Mouse (Mus musculus) limb, embryonic 13.5 days (tissue): ENCODE results near the gene Cib3. TPM values are rescaled to one million over a fixed set of nuclear protein-coding genes. Genes with fewer than 3 reads are reported as not detected.

ENCODE experiments used
- ATAC-seq: fragments of 200-750 bp; cut with Nextera tagmentation; 2 replicates; pipeline ENCODE4 v1.8.0; 2017; ENCODE audit warnings: low read depth, moderate number of reproducible peaks, moderate TSS enrichment; ENCODE audit not compliant: low FRiP score
- H3K27ac ChIP-seq: fragments of 300-500 bp; sonication (generic); 2 replicates; pipeline ENCODE4 v1.5.1; 2015; ENCODE audit warnings: inconsistent platforms, mild to moderate bottlenecking, moderate library complexity
- H3K27me3 ChIP-seq: fragments of 300-500 bp; sonication (generic); 2 replicates; pipeline ENCODE4 v1.6.1; 2015; ENCODE audit warnings: mild to moderate bottlenecking, inconsistent platforms
- H3K36me3 ChIP-seq: fragments of 300-500 bp; sonication (generic); 2 replicates; pipeline ENCODE4 v1.6.1; 2015; ENCODE audit warnings: inconsistent platforms, mild to moderate bottlenecking, moderate library complexity
- H3K4me1 ChIP-seq: fragments of 300-500 bp; sonication (generic); 2 replicates; pipeline ENCODE4 v1.6.1; 2015; ENCODE audit warnings: inconsistent platforms
- H3K4me2 ChIP-seq: fragments of 300-500 bp; sonication (generic); replicated peaks from 2 replicates; pipeline ENCODE4 v1.6.1; 2015; ENCODE audit warnings: inconsistent platforms, mild to moderate bottlenecking, moderate library complexity
- H3K4me3 ChIP-seq: fragments of 300-500 bp; sonication (generic); 2 replicates; pipeline ENCODE4 v1.5.1; 2015; ENCODE audit warnings: moderate library complexity, mild to moderate bottlenecking, inconsistent platforms
- H3K9ac ChIP-seq: fragments of 300-500 bp; sonication (generic); 2 replicates; pipeline ENCODE4 v1.6.1; 2015; ENCODE audit warnings: mild to moderate bottlenecking, inconsistent platforms
- H3K9me3 ChIP-seq: fragments of 300-500 bp; sonication (generic); 2 replicates; pipeline ENCODE4 v1.6.1; 2016; ENCODE audit warnings: inconsistent platforms
- WGBS: fragments of 180-500 bp; shearing (Covaris S2); methylation state at CpG from one replicate; pipeline ENCODE4 v1.1.7; 2015; 5-methylcytosine and 5-hydroxymethylcytosine counted together
- polyA plus RNA-seq: library from polyadenylated mRNA; unstranded; fragments of >200 nt; fragmentation: Nextera tagmentation; extraction: Ambion mirVana; gene quantifications from 2 replicates; pipeline ENCODE4 v1.2.1, GENCODE M21; 2015

Cib3 gene
- not detected in 2 replicates for polyA plus RNA-seq

DNA sequence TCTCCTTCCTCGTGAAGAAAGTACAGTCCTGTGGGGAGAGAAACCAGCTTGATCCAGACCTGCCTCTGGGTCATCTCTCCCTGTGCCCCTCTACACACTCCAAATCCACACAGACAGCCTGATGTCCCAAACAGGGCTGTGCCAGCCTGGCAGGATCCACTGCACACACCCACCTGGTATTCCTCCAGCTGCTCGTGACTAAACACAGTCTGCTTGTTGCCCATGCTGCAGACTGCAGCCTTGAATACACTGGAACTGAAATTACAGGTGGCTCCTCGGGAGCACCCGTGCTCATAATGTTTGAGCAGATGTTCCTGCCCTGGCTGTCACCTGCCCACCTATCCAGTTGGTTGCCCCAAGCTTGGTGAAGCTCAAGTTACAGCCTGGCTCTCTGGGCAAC, at the start of gene Cib3:
Cib3 (minus strand) TSS at position 87 of the 400 bp plus-strand sequence.
- no peaks in the 10 kb centered on the region for H3K27me3 ChIP-seq
- no peak within 1 kb of the TSS for H3K4me2 ChIP-seq
- H3K4me3 ChIP-seq = no peak within 1 kb of the TSS
- ATAC-seq = no peak
- H3K9me3 ChIP-seq = no peaks in the 10 kb centered on the region
- WGBS = 53% methylated on average over 4 of the region's 4 CpGs
- H3K4me1 ChIP-seq = no peaks in the 10 kb centered on the region
- H3K36me3 ChIP-seq = no peaks in the 10 kb centered on the region
- no peak within 1 kb of the TSS for H3K27ac ChIP-seq
- no peak within 1 kb of the TSS for H3K9ac ChIP-seq

DNA sequence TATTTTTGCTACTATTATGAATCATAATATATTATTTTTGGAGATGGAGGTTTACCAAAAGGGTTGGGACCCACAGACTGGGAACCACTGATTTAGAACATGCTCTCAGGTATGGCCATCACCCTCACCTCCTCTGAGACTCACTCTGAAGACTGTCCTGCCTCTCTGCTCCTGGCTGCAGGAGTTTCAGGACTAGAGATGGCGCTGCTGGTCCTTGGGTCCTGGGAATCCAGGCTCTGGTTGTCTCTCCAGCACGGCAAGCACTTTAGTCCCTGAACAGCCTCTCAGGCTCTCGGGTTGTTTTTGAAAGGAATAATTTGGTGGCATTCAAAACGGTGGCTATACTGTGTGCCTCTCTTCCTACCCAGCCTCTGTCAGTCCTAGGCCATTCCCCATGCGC, 49.2 kb upstream of the Cib3 start:
- Histone ChIP-seq H3K36me3 (peaks cover 2% of the 10 kb centered on the region), H3K4me2 (no peak overlapping the region), H3K9ac (no peak overlapping the region), H3K27me3 (no peaks in the 10 kb centered on the region), H3K4me3 (no peak overlapping the region), H3K9me3 (no peaks in the 10 kb centered on the region), H3K4me1 (peaks cover 5% of the 10 kb centered on the region; the same call in 1 of the 2 replicates), H3K27ac (no peak overlapping the region)
- ATAC-seq = no peak
- WGBS = 54% methylated on average over 5 of the region's 5 CpGs

DNA sequence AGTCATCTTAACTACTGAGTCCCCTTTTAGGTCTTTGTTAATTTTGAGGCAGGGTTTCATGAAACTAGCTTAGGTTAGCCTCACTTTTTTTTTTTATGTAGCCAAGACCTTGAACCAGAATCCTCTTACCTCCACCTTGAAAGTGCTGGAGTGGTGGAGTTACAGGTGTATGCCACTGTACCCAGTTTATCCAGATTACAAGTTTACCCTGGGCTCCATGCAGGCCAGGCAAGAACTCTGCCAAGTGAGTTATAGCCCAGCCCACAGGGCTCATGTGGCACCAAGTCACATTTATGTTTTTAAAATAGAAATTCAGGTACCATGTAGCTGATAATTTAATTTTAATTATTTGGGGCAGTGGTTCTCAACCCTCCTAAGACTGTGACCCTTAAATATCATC, 48.8 kb upstream of the Cib3 start:
- no peak overlapping the region for H3K4me3 ChIP-seq

DNA sequence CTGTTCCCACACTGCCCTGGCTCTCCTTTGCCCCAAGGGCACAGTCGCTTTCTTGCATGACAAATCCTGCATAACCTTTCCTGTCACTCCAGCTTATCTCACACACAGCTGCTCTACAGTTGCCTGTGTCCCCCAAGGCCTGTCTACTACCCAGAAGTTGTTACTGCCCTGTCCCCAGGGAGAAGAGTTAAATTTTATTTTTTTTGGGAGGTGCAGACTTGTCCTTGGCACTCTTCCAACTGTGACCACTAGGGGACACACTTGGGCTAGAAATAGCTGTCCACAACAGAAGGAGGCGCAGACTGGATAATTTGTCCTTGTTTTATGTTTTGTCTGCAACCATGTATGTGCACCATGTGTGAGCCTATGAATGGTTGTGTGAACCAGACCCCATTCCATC, 48.4 kb upstream of the Cib3 start:
- WGBS = 34% methylated on average over 2 of the region's 2 CpGs
- no peak overlapping the region for H3K4me3 ChIP-seq

More for the DNA sequence above, 48.8 kb upstream of the Cib3 start:
- no peak for ATAC-seq
- Histone ChIP-seq H3K4me2 (no peak overlapping the region), H3K9ac (no peak overlapping the region), H3K36me3 (peaks cover 4% of the 10 kb centered on the region), H3K27me3 (no peaks in the 10 kb centered on the region), H3K27ac (no peak overlapping the region), H3K9me3 (no peaks in the 10 kb centered on the region), H3K4me1 (peaks cover 5% of the 10 kb centered on the region; the same call in 1 of the 2 replicates)

DNA sequence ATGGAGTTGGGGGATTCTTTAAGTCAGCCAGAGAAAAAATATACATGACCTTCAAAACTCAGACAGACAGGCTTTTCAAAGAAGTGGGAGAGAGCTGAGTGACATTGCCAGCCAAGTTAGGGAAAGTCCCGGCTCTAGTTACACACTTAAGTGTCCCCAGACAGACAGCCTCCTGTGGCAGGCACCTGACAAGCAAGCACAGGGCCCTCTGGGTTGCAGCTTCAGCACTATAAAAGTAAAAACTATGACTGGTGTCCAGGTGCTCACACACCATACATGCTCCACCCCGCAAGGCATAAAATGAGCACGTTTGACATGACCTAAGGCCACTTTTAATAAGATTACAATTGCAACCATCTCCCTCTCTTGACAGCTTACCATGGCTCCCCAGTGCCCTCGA, 47.9 kb upstream of the Cib3 start:
- peaks cover 5% of the 10 kb centered on the region; the same call in 1 of the 2 replicates for H3K4me1 ChIP-seq
- no peak for ATAC-seq
- H3K36me3 ChIP-seq = peaks cover 8% of the 10 kb centered on the region
- H3K27ac ChIP-seq = no peak overlapping the region
- H3K4me3 ChIP-seq = no peak overlapping the region
- H3K9me3 ChIP-seq = no peaks in the 10 kb centered on the region
- no peak overlapping the region for H3K9ac ChIP-seq
- no peaks in the 10 kb centered on the region for H3K27me3 ChIP-seq
- H3K4me2 ChIP-seq = no peak overlapping the region
- WGBS = 43% methylated on average over 4 of the region's 4 CpGs

More for the DNA sequence above, 48.4 kb upstream of the Cib3 start:
- H3K4me1 ChIP-seq = peaks cover 5% of the 10 kb centered on the region; the same call in 1 of the 2 replicates
- no peak overlapping the region for H3K9ac ChIP-seq
- no peaks in the 10 kb centered on the region for H3K27me3 ChIP-seq
- no peak for ATAC-seq
- no peaks in the 10 kb centered on the region for H3K9me3 ChIP-seq
- H3K27ac ChIP-seq = no peak overlapping the region
- no peak overlapping the region for H3K4me2 ChIP-seq
- peaks cover 4% of the 10 kb centered on the region for H3K36me3 ChIP-seq

- H3K36me3 ChIP-seq = peaks cover 15% of the 10 kb centered on the region
- no peak overlapping the region for H3K4me3 ChIP-seq
- H3K9me3 ChIP-seq = no peaks in the 10 kb centered on the region
- ATAC-seq = no peak
- H3K4me2 ChIP-seq = no peak overlapping the region
- peaks cover 5% of the 10 kb centered on the region; the same call in 1 of the 2 replicates for H3K4me1 ChIP-seq
- no peaks in the 10 kb centered on the region for H3K27me3 ChIP-seq
- 83% methylated on average over 2 of the region's 2 CpGs for WGBS
- no peak overlapping the region for H3K27ac ChIP-seq
- no peak overlapping the region for H3K9ac ChIP-seq
These were observed 47.2 kb upstream of the Cib3 start for GRCm38 (mm10) chr8:72259862-72260261.

GRCm38 (mm10) chr8:72257902-72258238, 45.2 kb upstream of the Cib3 start:
- Histone ChIP-seq H3K4me2 (no peak overlapping the region), H3K9ac (no peak overlapping the region), H3K36me3 (peaks cover 33% of the 10 kb centered on the region), H3K4me1 (peaks cover 5% of the 10 kb centered on the region; the same call in 1 of the 2 replicates), H3K27me3 (no peaks in the 10 kb centered on the region), H3K27ac (no peak overlapping the region), H3K9me3 (no peaks in the 10 kb centered on the region), H3K4me3 (no peak overlapping the region)
- no peak for ATAC-seq
- WGBS = 83% methylated on average over 1 of the region's 1 CpGs

- Histone ChIP-seq H3K27ac (no peak overlapping the region), H3K27me3 (no peaks in the 10 kb centered on the region), H3K9ac (no peak overlapping the region), H3K4me2 (no peak overlapping the region), H3K36me3 (peaks cover 39% of the 10 kb centered on the region), H3K4me3 (no peak overlapping the region), H3K9me3 (no peaks in the 10 kb centered on the region), H3K4me1 (peaks cover 5% of the 10 kb centered on the region; the same call in 1 of the 2 replicates)
- ATAC-seq = no peak; the same call in 1 of the 2 replicates
- WGBS = 52% methylated on average over 7 of the region's 7 CpGs
These were observed 44.7 kb upstream of the Cib3 start for GRCm38 (mm10) chr8:72257171-72257901.

DNA sequence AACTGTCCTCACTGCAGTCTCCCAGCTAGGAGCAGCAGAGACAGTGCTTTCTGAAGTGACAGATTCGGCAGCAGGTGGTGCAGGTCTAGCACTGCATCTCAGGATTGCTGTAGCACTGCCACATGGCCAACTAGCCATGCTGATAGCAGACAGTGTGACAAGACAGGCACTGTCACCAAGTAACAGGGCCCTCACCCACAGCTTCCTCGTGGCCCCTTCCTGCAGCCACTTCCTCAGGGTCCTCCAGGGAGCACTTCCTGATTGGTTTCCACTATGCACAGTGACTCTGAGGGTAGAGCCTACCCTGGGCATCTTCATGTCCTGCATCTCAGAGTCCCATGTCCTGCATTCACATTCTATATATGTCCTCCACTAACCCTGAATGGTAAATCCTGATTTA, 32.0 kb upstream of the Cib3 start:
- Histone ChIP-seq H3K4me2 (no peak overlapping the region), H3K36me3 (peaks cover 36% of the 10 kb centered on the region), H3K27me3 (no peaks in the 10 kb centered on the region), H3K4me1 (peaks cover 13% of the 10 kb centered on the region), H3K27ac (no peak overlapping the region), H3K4me3 (no peak overlapping the region), H3K9me3 (no peaks in the 10 kb centered on the region), H3K9ac (no peak overlapping the region)
- 74% methylated on average over 2 of the region's 2 CpGs for WGBS
- ATAC-seq = no peak

DNA sequence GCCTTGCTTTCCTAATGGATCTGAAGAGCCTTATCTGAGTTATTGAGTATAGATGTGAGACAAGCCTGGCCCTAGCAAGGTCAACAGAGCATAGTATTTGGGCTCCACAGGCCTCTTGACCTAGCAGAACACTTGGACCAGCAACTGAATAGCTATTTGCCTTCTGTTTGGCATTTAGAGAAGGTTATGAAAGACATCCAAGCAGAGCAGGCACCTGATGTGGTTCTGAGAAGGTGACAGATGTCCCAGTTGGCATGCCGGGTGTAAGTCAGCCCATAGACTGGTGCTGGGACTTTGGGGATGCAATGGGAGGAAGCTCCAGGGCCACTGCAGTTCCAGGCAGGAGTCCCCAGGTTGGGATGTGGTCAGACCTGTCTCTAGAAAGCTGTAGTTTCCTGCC, 29.6 kb upstream of the Cib3 start:
- H3K4me2 ChIP-seq = no peak overlapping the region
- H3K4me1 ChIP-seq = peaks cover 15% of the 10 kb centered on the region
- no peak overlapping the region for H3K27ac ChIP-seq
- ATAC-seq = no peak
- no peak overlapping the region for H3K9ac ChIP-seq
- H3K4me3 ChIP-seq = no peak overlapping the region
- H3K36me3 ChIP-seq = peaks cover 24% of the 10 kb centered on the region
- H3K9me3 ChIP-seq = no peaks in the 10 kb centered on the region
- WGBS = 93% methylated on average over 1 of the region's 1 CpGs
- no peaks in the 10 kb centered on the region for H3K27me3 ChIP-seq

DNA sequence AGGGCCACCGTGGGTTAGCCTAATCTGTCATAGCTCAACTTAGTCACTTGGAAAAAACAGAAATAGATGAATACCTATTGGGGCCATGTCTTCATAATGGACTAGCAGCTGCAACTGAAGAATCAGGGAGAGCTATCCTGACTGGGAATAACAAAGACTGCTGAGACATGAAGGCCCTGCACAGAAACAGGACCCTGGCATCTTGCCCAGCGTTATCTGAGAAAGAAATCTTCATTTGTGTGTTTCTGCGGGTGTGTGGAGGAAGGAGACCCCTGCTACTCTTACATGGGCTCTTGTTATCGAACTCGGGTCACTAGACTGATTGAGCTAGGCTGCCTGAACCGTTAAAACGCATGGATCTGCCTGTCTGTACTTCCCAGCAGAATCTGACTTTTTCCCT, 28.3 kb upstream of the Cib3 start:
- no peak for ATAC-seq
- H3K36me3 ChIP-seq = peaks cover 12% of the 10 kb centered on the region
- WGBS = 77% methylated on average over 7 of the region's 7 CpGs
- H3K4me3 ChIP-seq = peak overlapping the region; percentile 63
- peaks cover 15% of the 10 kb centered on the region for H3K4me1 ChIP-seq
- no peaks in the 10 kb centered on the region for H3K9me3 ChIP-seq
- no peaks in the 10 kb centered on the region for H3K27me3 ChIP-seq
- peak overlapping the region; percentile 71 for H3K9ac ChIP-seq
- no peak overlapping the region for H3K27ac ChIP-seq
- peak overlapping the region; percentile 73 for H3K4me2 ChIP-seq

- Histone ChIP-seq H3K4me3 (peak overlapping the region; percentile 63), H3K27ac (peak overlapping the region; percentile 94), H3K9ac (peak overlapping the region; percentile 71), H3K27me3 (no peaks in the 10 kb centered on the region), H3K4me2 (peak overlapping the region; percentile 73), H3K4me1 (peaks cover 15% of the 10 kb centered on the region), H3K36me3 (peaks cover 12% of the 10 kb centered on the region), H3K9me3 (no peaks in the 10 kb centered on the region)
- 1% methylated on average over 24 of the region's 24 CpGs for WGBS
- no peak for ATAC-seq
These were observed 27.7 kb upstream of the Cib3 start for GRCm38 (mm10) chr8:72240403-72240763.
